Mouse (Mus musculus) urinary bladder, adult 18-20 months (tissue): ENCODE measurements around the gene Mrgprb2.

Experiments used
- DNase-seq, 2 experiments: peaks; one replicate each; pipeline ENCODE4 v3.0.0; 2022; ENCODE audit warnings: low spot score in 2 of 2, mixed read lengths in 2 of 2

Gene Mrgprb2

DNA sequence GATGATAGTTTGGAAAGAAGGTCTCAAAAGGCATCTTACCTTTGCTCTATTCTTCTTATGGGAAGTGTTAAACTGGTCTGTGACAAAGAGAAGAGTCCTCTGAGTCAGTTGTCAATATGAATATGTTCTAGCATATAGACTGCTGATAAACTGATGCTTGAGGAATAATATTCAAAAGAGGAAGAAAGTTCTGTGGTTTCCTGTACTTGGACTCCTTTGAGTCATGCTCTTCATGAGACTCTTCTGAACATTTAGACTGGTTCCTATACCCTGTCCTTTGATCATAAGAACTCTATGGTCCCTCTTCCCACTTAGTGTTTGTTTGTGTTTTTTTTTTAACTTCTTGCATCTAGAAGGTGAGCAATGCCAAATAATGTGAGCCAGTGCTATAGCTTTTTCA lies at the start of gene Mrgprb2:
Mrgprb2 (minus strand) TSS at position 101 of the 400 bp plus-strand sequence.
- no peak for DNase-seq
